Mouse (Mus musculus) T-helper 2 cell (primary cell): ENCODE measurements around the gene Zmiz1.

ENCODE experiments used
- in situ Hi-C: fragments of 300-600 bp; cut with MboI, MseI; formaldehyde crosslinking; loops from one replicate; pipeline ENCODE4 v1.15.1; 2025; ENCODE audit warnings: high pct_unique_total_duplicates

The Zmiz1 gene

DNA sequence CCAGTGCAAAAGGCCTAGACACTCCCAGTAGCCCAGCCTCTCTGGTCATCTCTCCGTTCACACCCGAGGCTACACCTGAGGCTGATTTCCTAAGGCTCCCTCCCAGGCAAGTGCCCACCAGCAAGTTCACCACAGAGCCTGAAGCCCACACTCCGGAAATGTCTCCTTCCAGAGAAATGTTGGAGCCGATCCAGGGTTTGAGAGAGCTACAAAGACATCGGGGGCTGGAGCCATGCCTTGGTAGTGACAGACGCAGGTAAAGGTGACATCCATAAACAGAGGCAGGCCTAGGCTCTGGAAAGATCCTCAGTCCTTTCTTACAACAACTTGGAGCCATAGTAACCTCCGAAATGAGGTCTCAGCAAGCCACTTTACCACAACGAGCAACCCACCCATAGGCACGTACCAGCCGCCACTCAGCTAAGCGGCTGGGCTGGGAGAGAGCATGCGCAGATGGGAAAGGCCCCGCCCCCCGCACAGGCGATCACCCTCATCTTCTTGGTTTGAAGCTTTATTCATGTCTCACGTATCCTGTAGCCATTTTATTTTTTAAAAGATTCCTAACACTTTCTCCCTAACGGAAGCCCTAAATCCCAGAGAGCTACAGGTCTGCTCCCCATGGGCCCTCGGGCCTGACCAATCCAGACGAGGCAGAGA is 206.5 kb downstream of the Zmiz1 start:
- in situ Hi-C loops, result no loop called here

DNA sequence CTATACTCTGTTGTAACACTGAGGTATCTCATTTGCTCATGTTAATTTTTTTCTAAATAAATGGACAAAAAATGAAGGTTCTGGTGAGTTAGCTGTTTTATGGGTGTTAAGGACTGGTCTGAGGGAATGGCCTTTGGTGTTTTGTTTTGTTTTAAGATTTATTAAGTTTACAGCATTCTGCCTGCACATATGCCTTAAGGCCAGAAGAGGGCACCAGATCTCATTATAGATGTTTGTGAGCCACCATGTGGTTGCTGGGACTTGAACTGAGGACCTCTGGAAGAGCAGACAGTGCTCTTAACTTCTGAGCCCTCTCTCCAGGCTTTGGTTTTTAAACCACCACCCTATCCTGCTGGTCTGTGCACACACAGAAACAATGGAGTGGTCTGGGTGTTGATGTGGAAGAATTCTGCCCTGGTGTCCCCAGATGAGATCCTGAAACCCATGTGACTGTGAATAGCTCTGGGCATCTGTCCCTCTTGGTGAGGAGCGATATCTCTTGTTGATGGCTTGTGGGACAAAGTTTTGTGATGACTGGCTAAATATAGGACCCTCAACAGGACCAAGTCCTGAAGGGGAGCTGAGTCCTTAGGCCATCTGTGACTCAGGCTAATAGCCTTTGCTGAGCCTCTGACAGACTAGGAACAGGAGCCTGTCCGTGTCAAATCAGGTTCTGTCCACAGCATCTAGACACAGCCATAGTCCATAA is 207.8 kb downstream of the Zmiz1 start:
- in situ Hi-C loops, result no loop called here

DNA sequence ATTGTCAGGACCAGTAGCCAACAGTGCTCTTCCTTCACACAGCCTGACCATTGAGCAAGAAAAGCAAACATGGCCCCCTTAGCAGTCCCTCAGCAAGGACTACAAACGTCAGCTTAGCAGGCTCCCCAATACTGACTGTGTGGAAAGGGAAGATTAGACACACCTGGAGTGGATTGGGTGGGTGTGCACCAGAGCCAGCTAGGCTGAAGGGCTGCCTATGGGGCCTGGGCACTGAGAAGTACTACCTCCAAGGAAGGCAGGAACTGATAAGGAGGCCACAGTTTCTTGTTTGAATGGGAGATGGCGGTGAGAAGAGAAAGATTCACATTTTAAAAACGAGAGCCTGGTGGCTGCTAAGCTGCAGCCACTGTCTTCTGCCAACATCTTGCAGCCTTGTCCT is 208.6 kb downstream of the Zmiz1 start:
- in situ Hi-C loops, result no loop called here

DNA sequence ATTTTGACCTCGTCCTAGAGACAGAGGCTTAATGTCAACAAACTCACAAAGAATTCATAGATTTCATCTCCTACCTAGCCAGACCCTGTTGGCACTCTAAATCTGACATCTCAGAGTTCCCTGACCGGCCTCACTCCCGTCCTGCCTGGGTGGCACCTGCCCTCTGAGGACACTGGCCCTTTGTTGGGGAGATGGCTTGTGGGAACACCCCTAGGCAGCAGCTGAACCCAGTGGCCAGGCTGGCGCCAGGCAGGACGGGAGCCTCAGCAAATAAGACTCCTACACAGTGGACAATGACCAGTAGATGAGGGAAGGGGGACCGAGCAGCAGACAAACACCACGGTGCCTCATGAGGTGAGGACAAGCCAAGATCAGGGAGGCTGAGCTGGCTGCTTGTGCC is 220.6 kb downstream of the Zmiz1 start:
- in situ Hi-C loops, result no loop called here

DNA sequence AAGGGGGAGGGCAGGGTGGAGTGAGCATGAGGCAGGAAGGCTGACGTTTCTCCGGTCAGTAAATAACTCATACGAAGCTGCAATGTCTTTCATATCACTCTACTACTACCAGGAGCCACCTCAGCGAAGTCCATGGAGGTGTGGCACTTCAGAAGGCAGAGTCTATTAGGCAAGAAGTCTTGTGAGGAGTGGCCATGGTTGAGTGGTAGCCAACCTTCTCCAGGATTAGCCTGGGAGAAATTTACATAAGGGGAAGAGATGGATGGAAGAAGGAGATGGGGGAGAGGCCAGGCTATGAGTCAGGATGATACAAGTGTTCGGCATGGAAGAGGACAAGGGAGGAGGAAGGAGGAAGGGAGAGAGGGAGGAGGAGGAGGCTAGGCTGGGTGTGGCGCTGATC is 223.0 kb downstream of the Zmiz1 start:
- in situ Hi-C loops, result no loop called here

DNA sequence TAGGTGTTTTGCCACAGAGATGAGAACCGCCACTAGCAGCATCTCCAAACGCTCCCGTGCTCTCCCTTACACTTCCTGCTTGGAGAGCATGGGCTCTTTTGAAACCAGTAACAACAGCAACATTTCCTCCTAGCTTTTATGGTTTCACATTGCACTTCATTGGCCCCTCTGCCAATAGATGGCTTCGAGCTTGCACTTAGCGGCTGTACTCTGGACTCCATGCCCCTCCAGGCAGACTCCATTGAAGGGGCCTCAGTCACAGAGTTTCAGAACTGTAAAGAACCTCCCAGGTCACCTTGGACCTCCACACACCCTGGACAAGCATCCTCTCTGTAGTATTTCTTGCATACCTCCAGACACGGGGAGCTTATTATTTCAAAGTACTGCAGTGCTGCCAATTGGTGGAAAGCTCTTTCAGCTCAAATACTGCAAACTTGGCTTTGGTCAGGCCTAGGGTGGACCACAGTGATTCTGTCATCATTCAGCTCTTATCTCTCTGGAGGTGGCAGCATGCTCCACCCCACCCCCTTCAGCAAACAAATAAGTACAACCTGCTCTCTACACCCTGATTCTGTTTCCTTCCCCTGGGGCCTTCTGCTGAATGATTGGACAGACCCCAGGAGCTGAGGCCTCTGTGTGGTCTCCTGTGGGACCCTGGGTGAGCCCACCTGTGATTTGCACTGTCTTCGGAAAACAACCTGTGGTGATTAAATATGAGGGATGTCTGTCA is 227.4 kb downstream of the Zmiz1 start:
- in situ Hi-C loops, result no loop called here

DNA sequence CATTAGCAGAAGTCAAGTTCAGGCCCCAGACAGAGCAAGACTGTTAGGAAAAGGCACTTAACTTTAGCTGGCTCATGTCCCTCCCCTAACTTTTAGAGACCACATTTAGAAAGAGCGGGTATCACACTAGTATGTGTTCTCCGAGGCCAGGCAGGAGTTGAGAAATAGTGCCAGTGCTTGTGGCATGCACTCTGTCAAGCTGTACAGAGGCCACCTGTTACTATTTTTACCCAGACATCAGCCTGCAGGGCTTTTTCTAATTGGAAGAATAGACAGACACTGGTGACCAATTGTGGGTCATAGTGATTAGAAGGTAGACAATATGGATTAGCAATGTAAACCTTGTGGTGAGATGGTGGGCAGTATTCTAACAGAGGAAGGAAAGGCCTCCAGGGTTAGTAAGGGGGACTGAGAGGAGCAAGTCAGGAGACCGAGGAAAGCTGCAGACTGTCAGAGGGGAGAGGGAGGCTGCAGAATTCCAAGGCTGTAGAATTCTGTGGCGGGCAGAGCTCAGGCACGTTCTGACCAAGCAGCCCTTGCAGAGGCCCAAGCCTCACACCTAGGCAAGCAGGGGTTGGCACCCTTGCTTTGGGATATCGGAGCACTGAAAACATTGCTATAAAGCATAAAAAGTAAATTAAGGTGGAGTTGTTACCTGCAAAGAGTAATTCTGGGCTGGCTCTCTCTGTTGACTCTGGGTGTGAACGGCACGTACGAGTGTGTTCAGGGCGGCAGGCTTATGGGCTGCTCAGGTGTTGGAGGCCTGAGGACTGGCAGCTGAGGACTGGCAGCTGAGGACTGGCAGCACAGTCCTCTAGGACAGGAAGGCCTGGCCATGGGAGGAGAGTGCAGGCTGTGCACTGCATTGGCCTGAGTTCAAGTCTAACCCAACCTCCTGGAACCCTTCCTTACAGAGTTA is 228.3 kb downstream of the Zmiz1 start:
- in situ Hi-C loops, result no loop called here

DNA sequence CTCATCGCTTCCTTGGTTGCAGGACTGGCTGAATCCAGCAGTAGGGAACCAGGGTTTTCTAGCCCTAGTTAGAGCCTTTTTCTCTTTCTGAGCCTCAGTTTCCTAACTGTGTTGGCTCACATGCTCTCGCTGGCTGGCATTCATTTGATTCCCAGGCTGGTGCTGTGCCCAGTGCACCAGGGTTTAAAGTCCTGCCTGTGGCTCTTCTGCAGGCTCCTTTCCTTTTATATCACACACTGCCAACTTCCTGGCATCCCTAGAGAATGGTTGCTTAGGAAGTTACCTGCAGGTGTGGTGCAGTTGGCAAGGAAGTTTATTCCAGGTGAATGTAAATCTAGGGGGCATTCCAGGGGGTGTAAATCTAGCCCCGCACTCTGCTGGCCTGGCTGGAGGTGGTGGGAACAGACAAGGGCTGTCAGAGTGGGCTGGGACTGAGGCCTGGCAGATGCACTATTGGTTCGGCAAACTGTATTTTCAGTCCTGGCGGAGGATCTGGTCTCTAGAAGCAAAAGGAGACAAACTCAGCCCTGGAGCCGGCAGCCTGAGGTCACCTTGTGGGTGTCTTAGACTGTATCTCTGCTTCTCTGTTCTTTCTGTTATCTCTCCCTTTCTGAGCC is 234.4 kb downstream of the Zmiz1 start:
- in situ Hi-C loops, result no loop called here

DNA sequence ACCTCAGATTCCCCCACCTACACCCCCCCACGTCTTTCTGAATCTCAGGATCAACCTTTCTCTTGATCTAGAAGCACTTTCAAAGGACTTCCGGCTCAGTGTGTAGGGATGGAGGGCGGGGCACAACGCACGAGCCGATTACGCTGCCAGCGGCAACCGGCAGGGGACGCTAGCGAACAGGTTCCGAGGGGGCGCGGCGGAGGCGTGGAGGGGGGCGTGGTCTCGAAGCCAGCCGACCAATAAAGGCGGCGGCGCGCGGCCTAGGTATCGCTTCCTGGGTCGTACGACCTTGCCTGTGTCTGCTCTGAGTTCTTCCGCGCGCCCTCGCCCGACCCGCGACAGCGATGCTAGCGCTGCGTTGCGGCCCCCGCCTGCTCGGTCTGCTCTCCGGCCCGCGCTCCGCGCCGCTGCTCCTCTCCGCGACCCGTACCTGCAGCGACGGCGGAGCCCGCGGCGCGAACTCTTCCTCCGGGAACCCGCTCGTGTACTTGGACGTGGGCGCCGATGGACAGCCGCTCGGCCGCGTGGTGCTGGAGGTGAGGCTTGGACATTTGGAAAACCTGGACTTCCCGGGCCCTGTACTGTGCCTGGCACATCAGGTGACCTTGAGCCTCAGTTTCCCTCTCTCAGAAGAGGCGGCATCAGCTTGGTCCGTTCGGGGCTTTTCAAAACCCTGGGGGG is 235.0 kb downstream of the Zmiz1 start, which contains the start of gene Ppif:
Ppif (plus strand) TSS at position 267 of the 681 bp plus-strand sequence.
- in situ Hi-C loops, result no loop called here

DNA sequence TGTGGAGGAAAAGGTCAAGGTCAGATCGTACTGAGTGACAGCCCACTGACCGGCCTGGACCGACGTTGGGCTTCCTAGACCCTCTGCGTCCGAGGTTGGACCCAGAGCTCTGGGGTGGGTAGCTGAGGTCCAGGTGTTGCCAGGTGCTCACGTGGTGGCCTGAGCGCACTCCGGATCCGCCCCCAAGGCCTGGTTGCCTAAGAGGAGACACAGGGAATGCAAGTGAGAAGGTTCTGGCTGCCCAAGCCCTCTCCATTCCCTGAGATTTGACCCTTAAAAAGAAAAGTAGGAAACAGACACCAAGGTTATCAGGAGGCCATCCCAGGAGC is 235.5 kb downstream of the Zmiz1 start:
- in situ Hi-C loops, result no loop called here

DNA sequence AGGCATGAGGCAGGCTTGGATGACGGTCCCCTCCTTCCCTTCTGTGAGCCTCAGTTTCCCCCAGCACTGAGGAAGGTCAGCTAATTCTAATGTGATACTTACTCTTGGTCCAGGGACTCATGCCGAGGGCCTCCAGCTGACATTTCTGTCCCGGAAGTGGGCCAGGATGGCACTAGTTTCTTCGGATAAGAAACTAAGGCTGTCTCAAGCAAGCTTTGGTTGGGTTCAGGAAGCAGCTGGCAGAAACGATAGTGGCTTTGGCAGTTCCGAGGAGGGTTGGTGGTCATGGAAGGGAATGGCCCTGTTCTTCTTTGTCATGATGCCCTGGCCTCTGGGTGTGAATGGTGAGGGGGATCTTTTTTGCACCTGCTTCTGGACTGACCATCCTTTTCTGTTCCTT is 236.1 kb downstream of the Zmiz1 start:
- in situ Hi-C loops, result no loop called here

DNA sequence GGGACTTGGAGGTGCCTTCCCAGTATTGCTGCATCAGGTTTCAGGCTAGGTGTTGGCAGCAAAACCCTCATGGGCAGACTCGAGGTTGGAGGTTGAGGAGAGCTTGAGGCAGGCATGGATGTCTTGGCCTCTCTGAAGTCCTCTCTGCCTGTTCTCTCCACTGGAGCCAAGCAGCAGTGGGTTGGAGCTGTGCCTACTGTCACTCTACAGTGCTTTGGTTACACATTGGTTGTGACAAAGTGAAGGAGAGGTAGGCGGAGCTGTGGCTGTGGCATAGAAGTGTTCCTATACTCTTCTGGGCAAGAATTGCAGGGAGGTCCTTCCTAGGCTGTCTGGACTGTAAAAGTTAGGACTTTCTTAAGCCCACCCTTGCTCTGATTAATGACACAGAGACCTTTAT is 237.4 kb downstream of the Zmiz1 start:
- in situ Hi-C loops, result no loop called here

DNA sequence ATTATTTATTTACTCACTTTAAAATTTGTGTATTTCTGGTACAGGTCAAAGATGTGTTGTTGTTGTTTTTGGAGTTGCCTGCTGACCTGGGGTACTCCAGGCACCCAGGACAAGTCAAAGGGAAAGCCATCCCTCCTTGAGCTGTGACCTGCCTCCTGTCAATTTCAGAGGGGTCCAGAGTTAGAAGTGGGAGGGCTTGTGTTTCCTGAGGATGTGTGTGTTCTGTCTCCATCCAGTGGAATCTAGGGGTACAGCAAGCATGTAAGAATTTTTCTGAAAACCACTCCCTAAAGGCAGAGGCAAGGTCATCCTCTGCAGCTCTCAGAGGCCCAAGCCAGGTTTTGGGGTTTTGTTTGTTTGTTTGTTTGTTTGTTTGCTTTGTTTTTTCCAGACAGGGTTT is 243.0 kb downstream of the Zmiz1 start:
- in situ Hi-C loops, result no loop called here

DNA sequence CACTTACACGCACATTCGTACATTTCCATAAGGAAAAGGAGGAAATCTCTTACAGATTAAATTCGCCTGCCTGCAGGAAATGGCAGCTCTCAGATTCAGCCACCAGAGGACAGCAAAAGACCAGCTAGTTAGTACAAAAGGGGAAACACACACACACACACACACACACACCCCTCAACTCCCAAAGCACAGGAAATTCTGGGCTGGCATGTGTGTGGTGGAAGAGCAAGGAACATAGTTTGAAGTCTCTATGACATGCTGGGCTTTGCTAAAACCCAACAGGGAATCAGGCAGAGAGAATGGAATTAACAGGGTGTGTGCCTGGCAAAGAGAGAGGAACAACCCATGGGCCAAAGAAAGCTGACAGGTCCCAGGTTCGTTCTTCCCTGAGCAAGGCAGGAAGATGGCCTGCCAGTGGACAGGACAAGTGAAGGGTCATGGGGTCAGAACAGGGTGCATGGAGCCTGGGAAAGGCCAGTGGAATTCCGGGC is 248.8 kb downstream of the Zmiz1 start:
- in situ Hi-C loops, result no loop called here

DNA sequence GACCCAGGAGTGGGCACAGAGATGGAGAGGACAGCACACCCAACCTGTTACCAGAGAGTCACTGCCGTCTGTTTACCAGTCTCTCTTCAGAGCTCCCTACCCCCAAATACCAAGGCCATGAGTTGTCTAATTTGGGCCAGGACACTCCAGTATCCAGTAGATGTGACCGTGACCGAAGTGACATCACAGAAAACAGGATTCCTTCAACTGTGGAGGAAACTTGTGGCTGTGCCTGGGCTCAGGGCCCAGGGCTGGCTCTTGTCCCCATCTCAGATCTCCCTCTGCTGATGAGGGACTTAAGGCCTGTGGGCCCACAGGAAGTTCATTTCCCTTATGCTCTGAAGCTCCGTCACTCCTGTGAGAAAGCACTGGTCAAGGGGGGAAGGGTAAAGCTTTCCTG is 249.5 kb downstream of the Zmiz1 start:
- in situ Hi-C loops, result no loop called here

DNA sequence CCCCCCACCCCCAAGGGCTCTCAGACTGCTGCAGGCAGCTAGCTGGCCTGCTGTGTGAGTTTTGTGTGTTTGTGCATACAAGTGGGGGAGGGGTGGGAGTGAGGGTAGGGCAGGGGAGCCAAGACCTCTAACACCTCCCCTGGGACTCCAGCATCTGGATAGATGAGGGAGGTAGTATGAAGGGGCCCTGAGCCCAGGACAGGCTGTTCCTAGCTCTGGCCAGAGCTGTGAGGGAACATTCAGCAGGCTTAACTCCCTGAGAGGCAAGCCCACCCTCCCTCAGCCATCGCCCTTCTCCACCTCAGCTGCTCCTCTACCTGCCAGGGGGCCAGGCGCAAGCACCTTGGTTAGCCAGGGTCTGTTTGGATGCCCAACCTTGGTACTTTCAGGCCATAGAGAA is 249.9 kb downstream of the Zmiz1 start:
- in situ Hi-C loops, result no loop called here

DNA sequence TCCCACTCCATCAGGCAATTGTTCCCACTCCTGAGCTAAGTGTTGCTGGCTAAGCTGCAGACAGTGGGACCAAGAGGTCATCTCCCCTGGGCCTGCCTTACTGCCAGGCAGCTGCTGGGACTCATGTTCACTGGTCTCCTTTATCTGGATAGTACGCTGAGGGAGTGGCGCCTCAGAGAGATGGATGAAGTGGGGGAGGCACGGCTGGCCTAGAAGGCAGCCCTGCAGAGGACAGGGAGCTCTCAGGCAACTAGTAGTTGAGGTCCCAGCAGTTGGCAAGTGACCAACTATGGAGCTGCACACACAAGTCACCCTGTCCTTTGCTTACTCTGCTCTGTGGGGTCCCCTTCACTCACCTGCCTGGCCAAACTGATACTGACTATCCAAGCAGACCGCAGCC is 251.1 kb downstream of the Zmiz1 start:
- in situ Hi-C loops, result no loop called here

DNA sequence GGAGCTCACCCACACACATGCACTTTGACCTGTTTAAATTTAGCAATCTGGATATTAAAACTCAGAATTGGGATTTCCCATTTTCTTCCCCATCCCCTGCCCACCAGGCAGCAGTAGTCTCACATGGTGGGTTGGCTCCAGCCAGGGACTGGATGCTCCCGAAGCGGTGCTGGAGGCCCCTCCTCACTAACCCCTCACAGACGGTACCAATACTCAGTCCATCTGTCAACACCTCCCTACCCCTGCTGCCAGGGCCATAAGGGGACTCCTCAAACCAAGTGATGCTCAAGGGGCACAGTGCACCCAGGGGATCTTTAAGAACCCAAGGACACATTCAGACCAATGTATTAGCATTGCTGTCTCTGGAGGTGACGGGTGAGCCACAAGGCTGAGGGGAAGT is 251.7 kb downstream of the Zmiz1 start:
- in situ Hi-C loops, result no loop called here

DNA sequence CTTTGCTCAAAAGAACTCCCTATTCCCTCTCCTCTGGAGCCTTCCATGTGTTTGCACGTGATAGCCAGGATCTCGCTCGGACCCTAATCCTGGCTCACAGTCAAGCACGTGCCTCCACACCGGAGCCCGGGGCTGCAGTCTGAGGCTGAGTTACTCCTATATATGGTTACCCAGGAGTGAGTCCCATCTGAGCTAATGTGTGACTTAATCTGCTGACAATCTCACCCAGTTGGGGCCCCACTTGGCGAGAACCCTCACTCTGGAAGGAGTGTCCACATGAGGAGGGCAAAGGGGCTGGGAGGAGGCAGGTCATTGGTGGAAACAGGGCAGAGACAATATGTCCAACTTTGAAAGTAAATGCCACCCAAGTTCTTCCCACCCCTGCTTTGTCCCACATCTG is 252.2 kb downstream of the Zmiz1 start:
- in situ Hi-C loops, result no loop called here

DNA sequence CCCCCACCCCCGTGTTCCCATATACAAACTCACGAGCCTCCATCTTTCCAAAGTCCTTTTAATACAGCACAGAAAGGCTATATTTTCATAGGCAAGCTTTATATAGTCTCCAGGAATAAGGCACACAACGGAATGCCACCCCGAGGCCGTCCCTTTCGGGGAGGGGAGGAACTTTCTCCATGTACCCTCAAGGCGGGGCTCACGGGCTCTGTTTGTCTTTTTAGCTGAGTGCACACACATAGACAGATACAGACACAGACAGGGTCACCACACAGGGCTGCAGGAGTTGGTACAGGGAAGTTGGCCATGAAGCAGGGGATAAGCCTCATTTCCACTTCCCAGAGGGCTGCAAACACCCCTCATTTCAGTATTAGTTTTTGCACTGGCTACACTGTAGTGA is 252.6 kb downstream of the Zmiz1 start:
- in situ Hi-C loops, result no loop called here

DNA sequence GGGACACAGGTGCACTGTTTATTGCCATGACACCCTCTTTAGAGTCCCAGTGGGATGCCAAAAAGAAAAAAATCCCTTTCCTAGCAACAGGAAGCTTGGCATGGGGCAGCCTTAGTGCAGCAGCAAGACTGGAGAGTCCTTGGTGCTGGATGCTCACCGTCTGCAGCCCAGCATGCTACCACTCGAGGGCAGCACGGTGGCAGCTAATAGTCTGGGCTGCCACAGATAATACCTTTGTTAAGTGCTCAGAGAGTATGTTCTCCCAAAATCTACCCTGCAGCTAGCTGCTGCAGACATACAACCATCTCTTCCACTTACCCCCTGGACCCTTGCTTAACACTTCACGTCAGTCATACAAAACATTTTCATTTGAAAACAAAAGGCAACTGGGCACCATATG is 254.5 kb downstream of the Zmiz1 start:
- in situ Hi-C loops, result no loop called here
